Mouse (Mus musculus) fibroblast of lung, adult 2 months (primary cell): ENCODE data around the gene Rnf113a2.

Experiments
- DNase-seq: peaks from one replicate; pipeline ENCODE4 v3.0.0-alpha.2; 2011; ENCODE audit warnings: low read depth

Rnf113a2 gene

GRCm38 (mm10) chr12:84416834-84417604 lies at the start of gene Rnf113a2:
Rnf113a2 (plus strand) TSS chr12:84417196.
- DNase-seq: peak; percentile 63

- DNase-seq: no peak
These were observed 45.3 kb upstream of the Rnf113a2 start for GRCm38 (mm10) chr12:84371647-84372046.

- no peak for DNase-seq
These were observed 43.0 kb upstream of the Rnf113a2 start for GRCm38 (mm10) chr12:84373831-84374481.

GRCm38 (mm10) chr12:84382369-84382768 lies 34.6 kb upstream of the Rnf113a2 start:
- DNase-seq: no peak

GRCm38 (mm10) chr12:84384644-84385081 lies 32.3 kb upstream of the Rnf113a2 start:
- DNase-seq: peak; percentile 38

- DNase-seq: no peak
These were observed 31.6 kb upstream of the Rnf113a2 start for GRCm38 (mm10) chr12:84385408-84385807.

- no peak for DNase-seq
These were observed 28.9 kb upstream of the Rnf113a2 start for GRCm38 (mm10) chr12:84388097-84388496.

- DNase-seq: no peak
These were observed 28.1 kb upstream of the Rnf113a2 start for GRCm38 (mm10) chr12:84388774-84389400.

- DNase-seq: no peak
These were observed 26.7 kb upstream of the Rnf113a2 start for GRCm38 (mm10) chr12:84390336-84390735.

- DNase-seq: no peak
These were observed 24.3 kb upstream of the Rnf113a2 start for GRCm38 (mm10) chr12:84392681-84393080.

- no peak for DNase-seq
These were observed 23.1 kb upstream of the Rnf113a2 start for GRCm38 (mm10) chr12:84393847-84394246.

GRCm38 (mm10) chr12:84396947-84397679 lies 19.9 kb upstream of the Rnf113a2 start:
- DNase-seq: no peak

- DNase-seq: no peak
These were observed 19.3 kb upstream of the Rnf113a2 start for GRCm38 (mm10) chr12:84397685-84398084.

- no peak for DNase-seq
These were observed 18.4 kb upstream of the Rnf113a2 start for GRCm38 (mm10) chr12:84398629-84399028.

GRCm38 (mm10) chr12:84399135-84399534 lies 17.9 kb upstream of the Rnf113a2 start:
- no peak for DNase-seq

- no peak for DNase-seq
These were observed 17.3 kb upstream of the Rnf113a2 start for GRCm38 (mm10) chr12:84399663-84400062.

- no peak for DNase-seq
These were observed 16.9 kb upstream of the Rnf113a2 start for GRCm38 (mm10) chr12:84400068-84400467.

- no peak for DNase-seq
These were observed 16.3 kb upstream of the Rnf113a2 start for GRCm38 (mm10) chr12:84400653-84401052.

- DNase-seq: no peak
These were observed 14.1 kb upstream of the Rnf113a2 start for GRCm38 (mm10) chr12:84402923-84403322.

- no peak for DNase-seq
These were observed 12.5 kb upstream of the Rnf113a2 start for GRCm38 (mm10) chr12:84404541-84404940.

- DNase-seq: no peak
These were observed 9.7 kb upstream of the Rnf113a2 start for GRCm38 (mm10) chr12:84407259-84407658.
